Mouse (Mus musculus) erythroblast, embryonic 14.5 days (primary cell): ENCODE results near the gene Gdpd5.

Source experiments
- GATA1 ChIP-seq: IDR thresholded peaks from 2 replicates; pipeline ENCODE4 v1.6.1; 2012; ENCODE audit warnings: low read length, inconsistent platforms, mixed read lengths
- TAL1 ChIP-seq: IDR thresholded peaks from 3 replicates; pipeline ENCODE4 v1.6.1; 2012; ENCODE audit warnings: low read length, inconsistent platforms, mixed read lengths

DNA sequence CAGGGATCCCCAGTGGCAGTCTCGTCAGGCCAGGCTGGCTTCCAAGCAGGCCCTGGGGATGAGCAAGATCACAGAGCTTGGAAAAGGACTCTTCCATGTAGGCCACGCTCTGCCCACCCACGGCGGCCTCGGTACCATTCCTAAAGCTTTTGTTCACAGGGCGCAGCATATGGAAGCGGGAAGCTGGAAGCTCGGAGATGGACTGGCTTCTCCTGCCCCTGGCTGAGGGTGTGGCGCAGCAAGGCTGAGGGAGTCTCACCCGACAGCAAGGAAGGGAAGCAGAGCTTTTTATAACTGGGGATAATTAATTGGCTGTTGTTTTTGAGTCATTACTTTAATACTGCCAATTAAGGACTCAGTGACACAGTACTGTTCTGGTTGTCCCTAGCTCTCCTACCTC is 45.8 kb downstream of the Gdpd5 start:
- TF ChIP-seq GATA1 (no peak), TAL1 (no peak)
